Mouse (Mus musculus) liver, embryonic 11.5 days (tissue): ENCODE results near the gene Dock4. TPM values are rescaled to one million over a fixed set of nuclear protein-coding genes. Genes with fewer than 3 reads are reported as not detected.

Experiments
- ATAC-seq: fragments of 200-750 bp; cut with Nextera tagmentation; replicated peaks from 2 replicates; pipeline ENCODE4 v1.8.0; 2017; ENCODE audit warnings: moderate number of reproducible peaks, mild to moderate bottlenecking, moderate TSS enrichment, moderate library complexity; ENCODE audit not compliant: low FRiP score
- DNase-seq: peaks from one replicate; pipeline ENCODE4 v3.0.0-alpha.2; 2017; ENCODE audit warnings: low spot score
- H3K27ac ChIP-seq: fragments of 300-500 bp; sonication (generic); 2 replicates; pipeline ENCODE4 v1.5.1; 2014; ENCODE audit warnings: mild to moderate bottlenecking, low read depth, low read length, control low read depth
- H3K27me3 ChIP-seq: fragments of 300-500 bp; sonication (generic); replicated peaks from 2 replicates; pipeline ENCODE4 v1.6.1; 2014; ENCODE audit warnings: low read length, mixed read lengths; ENCODE audit not compliant: control insufficient read depth, insufficient read depth
- H3K36me3 ChIP-seq: fragments of 300-500 bp; sonication (generic); 2 replicates; pipeline ENCODE4 v1.6.1; 2014; ENCODE audit warnings: mild to moderate bottlenecking, low read length, moderate library complexity, mixed read lengths; ENCODE audit not compliant: control insufficient read depth, insufficient read depth
- H3K4me1 ChIP-seq: fragments of 300-500 bp; sonication (generic); replicated peaks from 2 replicates; pipeline ENCODE4 v1.6.1; 2014; ENCODE audit warnings: low read length, mixed read lengths; ENCODE audit not compliant: control insufficient read depth, insufficient read depth
- H3K4me2 ChIP-seq: fragments of 300-500 bp; sonication (generic); 2 replicates; pipeline ENCODE4 v1.6.1; 2014; ENCODE audit warnings: mild to moderate bottlenecking, control low read depth, moderate library complexity
- H3K4me3 ChIP-seq: fragments of 300-500 bp; sonication (generic); 2 replicates; pipeline ENCODE4 v1.5.1; 2014; ENCODE audit warnings: low read depth, low read length, control low read depth
- H3K9ac ChIP-seq: fragments of 300-500 bp; sonication (generic); 2 replicates; pipeline ENCODE4 v1.6.1; 2014; ENCODE audit warnings: low read depth, low read length, control low read depth
- H3K9me3 ChIP-seq: fragments of 300-500 bp; sonication (generic); 2 replicates; pipeline ENCODE4 v1.6.1; 2016; ENCODE audit warnings: low read length, inconsistent platforms, mixed read lengths; ENCODE audit not compliant: control insufficient read depth
- WGBS: fragments of 180-500 bp; shearing (Covaris S2); extraction: QIAGEN DNeasy Blood & Tissue Kit; methylation state at CpG from one replicate; pipeline ENCODE4 v1.1.7; 2014; 5-methylcytosine and 5-hydroxymethylcytosine counted together
- polyA plus RNA-seq: library from polyadenylated mRNA; unstranded; fragments of >200 nt; fragmentation: Nextera tagmentation; extraction: Ambion mirVana; gene quantifications from 2 replicates; pipeline ENCODE4 v1.2.1, GENCODE M21; 2014

Gene Dock4
- polyA plus RNA-seq, 1 experiment from 2014 or later: 4.4 TPM

- ATAC-seq: no peak
- no peak for DNase-seq
- peak overlapping the region; percentile 48 for H3K4me2 ChIP-seq
- H3K27me3 ChIP-seq: no peaks in the 10 kb centered on the region
- H3K9ac ChIP-seq: no peak overlapping the region
- no peak overlapping the region for H3K27ac ChIP-seq
- no peaks in the 10 kb centered on the region for H3K36me3 ChIP-seq
- no peaks in the 10 kb centered on the region for H3K9me3 ChIP-seq
- no peak overlapping the region for H3K4me3 ChIP-seq
- 60% methylated on average over 9 of the region's 9 CpGs for WGBS
- peaks cover 6% of the 10 kb centered on the region; the same call in 1 of the 2 replicates for H3K4me1 ChIP-seq
These were observed 352.0 kb downstream of the Dock4 start for GRCm38 (mm10) chr12:40797561-40798343.

GRCm38 (mm10) chr12:40798344-40799017 is 352.7 kb downstream of the Dock4 start:
- Histone ChIP-seq H3K36me3 (no peaks in the 10 kb centered on the region), H3K9ac (no peak overlapping the region), H3K4me1 (peaks cover 6% of the 10 kb centered on the region; the same call in 1 of the 2 replicates), H3K9me3 (no peaks in the 10 kb centered on the region), H3K27me3 (no peaks in the 10 kb centered on the region), H3K4me2 (no peak overlapping the region), H3K4me3 (no peak overlapping the region), H3K27ac (no peak overlapping the region)
- 81% methylated on average over 5 of the region's 5 CpGs for WGBS
- no peak for ATAC-seq
- DNase-seq: no peak

- no peaks in the 10 kb centered on the region for H3K27me3 ChIP-seq
- no peak overlapping the region for H3K4me2 ChIP-seq
- no peak overlapping the region for H3K9ac ChIP-seq
- H3K36me3 ChIP-seq: no peaks in the 10 kb centered on the region
- H3K9me3 ChIP-seq: no peaks in the 10 kb centered on the region
- H3K4me1 ChIP-seq: peaks cover 6% of the 10 kb centered on the region; the same call in 1 of the 2 replicates
- DNase-seq: no peak
- 74% methylated on average over 3 of the region's 3 CpGs for WGBS
- no peak overlapping the region for H3K27ac ChIP-seq
- no peak overlapping the region for H3K4me3 ChIP-seq
- ATAC-seq: no peak
These were observed 355.7 kb downstream of the Dock4 start for GRCm38 (mm10) chr12:40801456-40801855.

- H3K4me2 ChIP-seq: no peak overlapping the region
- ATAC-seq (no peak), DNase-seq (no peak)
- H3K4me1 ChIP-seq: no peaks in the 10 kb centered on the region
- no peaks in the 10 kb centered on the region for H3K36me3 ChIP-seq
- H3K9ac ChIP-seq: no peak overlapping the region
- WGBS: 67% methylated on average over 2 of the region's 2 CpGs
- no peak overlapping the region for H3K27ac ChIP-seq
- no peaks in the 10 kb centered on the region for H3K27me3 ChIP-seq
- no peaks in the 10 kb centered on the region for H3K9me3 ChIP-seq
- H3K4me3 ChIP-seq: no peak overlapping the region
These were observed 359.5 kb downstream of the Dock4 start for GRCm38 (mm10) chr12:40805257-40805656.

- no peak overlapping the region for H3K4me2 ChIP-seq
- no peaks in the 10 kb centered on the region for H3K27me3 ChIP-seq
- 73% methylated on average over 1 of the region's 1 CpGs for WGBS
- H3K9me3 ChIP-seq: no peaks in the 10 kb centered on the region
- no peaks in the 10 kb centered on the region for H3K4me1 ChIP-seq
- H3K4me3 ChIP-seq: no peak overlapping the region
- no peak overlapping the region for H3K27ac ChIP-seq
- H3K36me3 ChIP-seq: no peaks in the 10 kb centered on the region
- ATAC-seq (no peak), DNase-seq (no peak)
- H3K9ac ChIP-seq: no peak overlapping the region
These were observed 362.2 kb downstream of the Dock4 start for GRCm38 (mm10) chr12:40807916-40808315.

GRCm38 (mm10) chr12:40813474-40813873 is 367.7 kb downstream of the Dock4 start:
- H3K27ac ChIP-seq: no peak overlapping the region
- WGBS: 38% methylated on average over 2 of the region's 2 CpGs
- no peaks in the 10 kb centered on the region for H3K27me3 ChIP-seq
- H3K4me3 ChIP-seq: no peak overlapping the region
- no peaks in the 10 kb centered on the region for H3K36me3 ChIP-seq
- no peaks in the 10 kb centered on the region for H3K4me1 ChIP-seq
- no peak overlapping the region for H3K9ac ChIP-seq
- no peak for ATAC-seq
- H3K4me2 ChIP-seq: no peak overlapping the region
- no peak for DNase-seq
- H3K9me3 ChIP-seq: no peaks in the 10 kb centered on the region

- no peak overlapping the region for H3K4me3 ChIP-seq
- no peaks in the 10 kb centered on the region for H3K4me1 ChIP-seq
- no peaks in the 10 kb centered on the region for H3K9me3 ChIP-seq
- no peak overlapping the region for H3K9ac ChIP-seq
- no peak overlapping the region for H3K27ac ChIP-seq
- H3K36me3 ChIP-seq: no peaks in the 10 kb centered on the region
- no peak overlapping the region for H3K4me2 ChIP-seq
- DNase-seq: no peak
- no peaks in the 10 kb centered on the region for H3K27me3 ChIP-seq
- no peak for ATAC-seq
These were observed 369.1 kb downstream of the Dock4 start for GRCm38 (mm10) chr12:40814659-40815363.

- H3K27ac ChIP-seq: no peak overlapping the region
- WGBS: 84% methylated on average over 6 of the region's 6 CpGs
- H3K9me3 ChIP-seq: no peaks in the 10 kb centered on the region
- no peak overlapping the region for H3K9ac ChIP-seq
- no peaks in the 10 kb centered on the region for H3K36me3 ChIP-seq
- no peaks in the 10 kb centered on the region for H3K27me3 ChIP-seq
- DNase-seq (no peak), ATAC-seq (no peak)
- no peak overlapping the region for H3K4me2 ChIP-seq
- no peaks in the 10 kb centered on the region for H3K4me1 ChIP-seq
- H3K4me3 ChIP-seq: no peak overlapping the region
These were observed 372.4 kb downstream of the Dock4 start for GRCm38 (mm10) chr12:40818046-40818708.
